Mouse (Mus musculus) forebrain, embryonic 13.5 days (tissue): ENCODE results near the gene Cer1. TPM values are rescaled to one million over a fixed set of nuclear protein-coding genes. Genes with fewer than 3 reads are reported as not detected.

Source experiments
- ATAC-seq: fragments of 200-750 bp; cut with Nextera tagmentation; 2 replicates; pipeline ENCODE4 v1.8.0; 2017
- H3K27ac ChIP-seq: fragments of 300-500 bp; sonication (generic); 2 replicates; pipeline ENCODE4 v1.5.1; 2015; ENCODE audit warnings: inconsistent platforms, mild to moderate bottlenecking, moderate library complexity
- H3K27me3 ChIP-seq: fragments of 300-500 bp; sonication (generic); 2 replicates; pipeline ENCODE4 v1.6.1; 2015; ENCODE audit warnings: mild to moderate bottlenecking, inconsistent platforms
- H3K36me3 ChIP-seq: fragments of 300-500 bp; sonication (generic); 2 replicates; pipeline ENCODE4 v1.6.1; 2015; ENCODE audit warnings: mild to moderate bottlenecking, inconsistent platforms; ENCODE audit not compliant: poor library complexity, severe bottlenecking
- H3K4me1 ChIP-seq: fragments of 300-500 bp; sonication (generic); 2 replicates; pipeline ENCODE4 v1.6.1; 2015; ENCODE audit warnings: inconsistent platforms
- H3K4me2 ChIP-seq: fragments of 300-500 bp; sonication (generic); 2 replicates; pipeline ENCODE4 v1.6.1; 2015; ENCODE audit warnings: inconsistent platforms, mild to moderate bottlenecking, moderate library complexity
- H3K4me3 ChIP-seq: fragments of 300-500 bp; sonication (generic); 2 replicates; pipeline ENCODE4 v1.5.1; 2015; ENCODE audit warnings: mild to moderate bottlenecking, inconsistent platforms
- H3K9ac ChIP-seq: fragments of 300-500 bp; sonication (generic); 2 replicates; pipeline ENCODE4 v1.6.1; 2015; ENCODE audit warnings: mild to moderate bottlenecking, inconsistent platforms
- H3K9me3 ChIP-seq: fragments of 300-500 bp; sonication (generic); replicated peaks from 2 replicates; pipeline ENCODE4 v1.6.1; 2016; ENCODE audit warnings: inconsistent platforms
- WGBS: fragments of 180-500 bp; shearing (Covaris S2); methylation state at CpG from one replicate; pipeline ENCODE4 v1.1.7; 2015; 5-methylcytosine and 5-hydroxymethylcytosine counted together
- polyA plus RNA-seq: library from polyadenylated mRNA; unstranded; fragments of >200 nt; fragmentation: Nextera tagmentation; extraction: Ambion mirVana; gene quantifications from 2 replicates; pipeline ENCODE4 v1.2.1, GENCODE M21; 2015

Cer1 gene
- 0.20 and 0.22 TPM in 2 replicates for polyA plus RNA-seq

GRCm38 (mm10) chr4:82884636-82885534 is at the start of gene Cer1:
TSS of gene Cer1 (minus strand) at chr4:82885148.
- Histone ChIP-seq H3K27ac (no peak within 1 kb of the TSS), H3K4me2 (no peak within 1 kb of the TSS), H3K9ac (no peak within 1 kb of the TSS), H3K4me1 (peaks cover 5% of the 10 kb centered on the region), H3K9me3 (no peaks in the 10 kb centered on the region), H3K36me3 (no peaks in the 10 kb centered on the region), H3K27me3 (peaks cover 11% of the 10 kb centered on the region; the same call in 1 of the 2 replicates), H3K4me3 (no peak within 1 kb of the TSS)
- peak; percentile 50; the same call in 1 of the 2 replicates for ATAC-seq
- 51% methylated on average over 19 of the region's 19 CpGs for WGBS

- H3K4me3 ChIP-seq = no peak overlapping the region
- H3K4me1 ChIP-seq = peaks cover 13% of the 10 kb centered on the region; the same call in 1 of the 2 replicates
- no peaks in the 10 kb centered on the region for H3K27me3 ChIP-seq
- no peaks in the 10 kb centered on the region for H3K36me3 ChIP-seq
- no peak overlapping the region for H3K4me2 ChIP-seq
- ATAC-seq = peak; percentile 90
- no peak overlapping the region for H3K9ac ChIP-seq
- no peaks in the 10 kb centered on the region for H3K9me3 ChIP-seq
- H3K27ac ChIP-seq = peak overlapping the region; percentile 65
- 10% methylated on average over 5 of the region's 5 CpGs for WGBS
Measured at GRCm38 (mm10) chr4:82934308-82934707, 49.4 kb upstream of the Cer1 start.

- H3K9ac ChIP-seq = peak overlapping the region; percentile 31; the same call in 1 of the 2 replicates
- H3K4me2 ChIP-seq = peak overlapping the region; percentile 44
- 11% methylated on average over 14 of the region's 14 CpGs for WGBS
- no peaks in the 10 kb centered on the region for H3K9me3 ChIP-seq
- peak overlapping the region; percentile 22 for H3K4me3 ChIP-seq
- peak overlapping the region; percentile 65 for H3K27ac ChIP-seq
- peak; percentile 82 for ATAC-seq
- H3K27me3 ChIP-seq = no peaks in the 10 kb centered on the region
- H3K4me1 ChIP-seq = peaks cover 15% of the 10 kb centered on the region; the same call in 1 of the 2 replicates
- H3K36me3 ChIP-seq = no peaks in the 10 kb centered on the region
Measured at GRCm38 (mm10) chr4:82933698-82934210, 48.8 kb upstream of the Cer1 start.

- Histone ChIP-seq H3K4me2 (no peak overlapping the region), H3K27me3 (no peaks in the 10 kb centered on the region), H3K4me1 (peaks cover 14% of the 10 kb centered on the region; the same call in 1 of the 2 replicates), H3K4me3 (no peak overlapping the region), H3K9ac (no peak overlapping the region), H3K9me3 (no peaks in the 10 kb centered on the region), H3K36me3 (no peaks in the 10 kb centered on the region), H3K27ac (no peak overlapping the region)
- 65% methylated on average over 5 of the region's 5 CpGs for WGBS
- ATAC-seq = no peak
Measured at GRCm38 (mm10) chr4:82930079-82930478, 45.1 kb upstream of the Cer1 start.

GRCm38 (mm10) chr4:82921962-82922361 is 37.0 kb upstream of the Cer1 start:
- Histone ChIP-seq H3K36me3 (no peaks in the 10 kb centered on the region), H3K27ac (no peak overlapping the region), H3K4me1 (peaks cover 20% of the 10 kb centered on the region), H3K4me2 (no peak overlapping the region), H3K4me3 (no peak overlapping the region), H3K27me3 (no peaks in the 10 kb centered on the region), H3K9me3 (no peaks in the 10 kb centered on the region), H3K9ac (no peak overlapping the region)
- WGBS = 88% methylated on average over 4 of the region's 4 CpGs
- no peak for ATAC-seq

GRCm38 (mm10) chr4:82918625-82919024 is 33.7 kb upstream of the Cer1 start:
- Histone ChIP-seq H3K27me3 (no peaks in the 10 kb centered on the region), H3K9ac (no peak overlapping the region), H3K9me3 (no peaks in the 10 kb centered on the region), H3K27ac (no peak overlapping the region), H3K4me3 (no peak overlapping the region), H3K36me3 (no peaks in the 10 kb centered on the region), H3K4me1 (peaks cover 50% of the 10 kb centered on the region), H3K4me2 (no peak overlapping the region)
- 64% methylated on average over 2 of the region's 2 CpGs for WGBS
- no peak for ATAC-seq

DNA sequence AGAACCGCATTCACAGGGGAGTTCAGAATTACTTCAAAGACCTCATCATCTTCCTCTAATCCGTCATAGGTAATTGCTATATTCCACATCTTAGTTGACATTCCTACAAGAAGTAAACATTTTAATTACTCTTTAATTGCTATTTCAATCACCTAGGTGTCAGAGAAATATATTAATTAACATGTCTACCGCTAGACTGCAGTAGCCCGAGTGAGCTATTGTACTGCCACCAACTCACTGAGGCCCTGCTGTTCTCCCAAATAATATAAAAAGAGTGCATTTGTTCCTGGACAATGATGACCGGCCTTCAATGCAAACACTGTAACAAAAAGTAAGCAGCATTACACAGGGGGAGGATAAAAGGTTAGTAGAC is 31.7 kb upstream of the Cer1 start:
- H3K27ac ChIP-seq = peak overlapping the region; percentile 92
- peaks cover 50% of the 10 kb centered on the region for H3K4me1 ChIP-seq
- H3K9ac ChIP-seq = no peak overlapping the region
- H3K4me2 ChIP-seq = peak overlapping the region; percentile 54
- 7% methylated on average over 5 of the region's 5 CpGs for WGBS
- no peaks in the 10 kb centered on the region for H3K27me3 ChIP-seq
- peak overlapping the region; percentile 24 for H3K4me3 ChIP-seq
- no peaks in the 10 kb centered on the region for H3K36me3 ChIP-seq
- peak; percentile 78 for ATAC-seq
- no peaks in the 10 kb centered on the region for H3K9me3 ChIP-seq

GRCm38 (mm10) chr4:82916003-82916677 is 31.2 kb upstream of the Cer1 start:
- peak overlapping the region; percentile 24 for H3K4me3 ChIP-seq
- H3K9ac ChIP-seq = peak overlapping the region; percentile 18; the same call in 1 of the 2 replicates
- ATAC-seq = peak; percentile 79
- no peaks in the 10 kb centered on the region for H3K27me3 ChIP-seq
- 6% methylated on average over 14 of the region's 14 CpGs for WGBS
- peak overlapping the region; percentile 54 for H3K4me2 ChIP-seq
- H3K36me3 ChIP-seq = no peaks in the 10 kb centered on the region
- H3K4me1 ChIP-seq = peaks cover 50% of the 10 kb centered on the region
- no peaks in the 10 kb centered on the region for H3K9me3 ChIP-seq
- peak overlapping the region; percentile 92 for H3K27ac ChIP-seq

DNA sequence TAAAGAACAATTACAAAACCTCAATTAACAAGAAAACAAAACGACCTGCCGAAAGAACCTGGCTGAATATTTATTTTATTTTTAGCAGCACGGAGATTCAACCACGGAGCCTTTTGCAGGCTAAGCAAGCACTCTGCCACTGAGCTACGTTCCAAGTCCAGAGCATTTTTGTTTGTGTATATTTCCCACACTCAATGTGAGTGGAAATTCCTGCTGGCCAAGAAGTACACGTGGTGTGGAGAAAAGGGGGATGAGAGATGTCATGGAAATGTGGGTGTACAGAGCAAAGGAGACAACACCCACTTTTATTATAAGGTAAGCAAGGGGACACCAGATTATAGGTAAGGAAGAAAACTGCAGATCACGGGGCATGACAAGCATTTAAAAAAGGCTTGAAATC is 30.6 kb upstream of the Cer1 start:
- 0 out of 2 replicates have a peak overlapping the region, but pooled peaks have one; percentile 24 for H3K4me3 ChIP-seq

GRCm38 (mm10) chr4:82914601-82915143 is 29.7 kb upstream of the Cer1 start:
- H3K4me3 ChIP-seq = no peak overlapping the region
- no peaks in the 10 kb centered on the region for H3K36me3 ChIP-seq
- WGBS = 73% methylated on average over 11 of the region's 11 CpGs
- no peaks in the 10 kb centered on the region for H3K27me3 ChIP-seq
- no peaks in the 10 kb centered on the region for H3K9me3 ChIP-seq
- ATAC-seq = no peak
- H3K4me2 ChIP-seq = no peak overlapping the region
- peak overlapping the region; percentile 92 for H3K27ac ChIP-seq
- no peak overlapping the region for H3K9ac ChIP-seq
- H3K4me1 ChIP-seq = peaks cover 41% of the 10 kb centered on the region

More for the DNA sequence above, 30.6 kb upstream of the Cer1 start:
- Histone ChIP-seq H3K4me2 (peak overlapping the region; percentile 54), H3K27me3 (no peaks in the 10 kb centered on the region), H3K4me1 (peaks cover 49% of the 10 kb centered on the region), H3K9ac (peak overlapping the region; percentile 18; the same call in 1 of the 2 replicates), H3K36me3 (no peaks in the 10 kb centered on the region), H3K9me3 (no peaks in the 10 kb centered on the region), H3K27ac (peak overlapping the region; percentile 92)
- ATAC-seq = peak; percentile 1; the same call in 1 of the 2 replicates
- 32% methylated on average over 7 of the region's 7 CpGs for WGBS

- WGBS = 94% methylated on average over 10 of the region's 10 CpGs
- H3K4me3 ChIP-seq = no peak overlapping the region
- H3K36me3 ChIP-seq = no peaks in the 10 kb centered on the region
- ATAC-seq = no peak
- H3K9ac ChIP-seq = no peak overlapping the region
- no peaks in the 10 kb centered on the region for H3K27me3 ChIP-seq
- H3K27ac ChIP-seq = no peak overlapping the region
- H3K4me2 ChIP-seq = no peak overlapping the region
- H3K4me1 ChIP-seq = peaks cover 4% of the 10 kb centered on the region; the same call in 1 of the 2 replicates
- H3K9me3 ChIP-seq = no peaks in the 10 kb centered on the region
Measured at GRCm38 (mm10) chr4:82895227-82895626, 10.3 kb upstream of the Cer1 start.
